Mouse (Mus musculus) right cerebral cortex, postnatal 36 days (tissue): ENCODE measurements around the gene Ssbp3.

Experiments used
- DNase-seq, 2 experiments: peaks; one replicate each; pipeline ENCODE4 v3.0.0; 2022; ENCODE audit warnings: low spot score in 2 of 2, mixed read lengths in 1 of 2

Ssbp3 gene

GRCm38 (mm10) chr4:106985899-106986832, 75.7 kb downstream of the Ssbp3 start:
- no peak for DNase-seq

GRCm38 (mm10) chr4:106987725-106988364, 77.3 kb downstream of the Ssbp3 start:
- DNase-seq: peak; percentile 48

GRCm38 (mm10) chr4:106988886-106989225, 78.4 kb downstream of the Ssbp3 start:
- no peak for DNase-seq

- DNase-seq: no peak
These were observed 78.9 kb downstream of the Ssbp3 start for GRCm38 (mm10) chr4:106989226-106989983.

- DNase-seq: no peak
These were observed 82.6 kb downstream of the Ssbp3 start for GRCm38 (mm10) chr4:106993053-106993452.

- DNase-seq: no peak
These were observed 83.8 kb downstream of the Ssbp3 start for GRCm38 (mm10) chr4:106994252-106994651.

- no peak for DNase-seq
These were observed 84.6 kb downstream of the Ssbp3 start for GRCm38 (mm10) chr4:106995069-106995468.

GRCm38 (mm10) chr4:106995513-106995912, 85.0 kb downstream of the Ssbp3 start:
- no peak for DNase-seq

- DNase-seq: peak; percentile 74 to 81
These were observed 86.0 kb downstream of the Ssbp3 start for GRCm38 (mm10) chr4:106996305-106997076.

- DNase-seq: no peak
These were observed 90.8 kb downstream of the Ssbp3 start for GRCm38 (mm10) chr4:107001259-107001810.

GRCm38 (mm10) chr4:107001916-107002488, 91.5 kb downstream of the Ssbp3 start:
- DNase-seq: no peak

GRCm38 (mm10) chr4:107002517-107003165, 92.1 kb downstream of the Ssbp3 start:
- DNase-seq: no peak

GRCm38 (mm10) chr4:107003199-107003598, 92.7 kb downstream of the Ssbp3 start:
- DNase-seq: no peak

GRCm38 (mm10) chr4:107003786-107004185, 93.3 kb downstream of the Ssbp3 start:
- DNase-seq: no peak

- no peak for DNase-seq
These were observed 93.8 kb downstream of the Ssbp3 start for GRCm38 (mm10) chr4:107004346-107004745.

GRCm38 (mm10) chr4:107005166-107005565, 94.7 kb downstream of the Ssbp3 start:
- no peak for DNase-seq

GRCm38 (mm10) chr4:107006229-107006628, 95.7 kb downstream of the Ssbp3 start:
- DNase-seq: no peak

GRCm38 (mm10) chr4:107006807-107007206, 96.3 kb downstream of the Ssbp3 start:
- no peak for DNase-seq

- DNase-seq: no peak
These were observed 96.9 kb downstream of the Ssbp3 start for GRCm38 (mm10) chr4:107007359-107007758.

- DNase-seq: no peak
These were observed 97.7 kb downstream of the Ssbp3 start for GRCm38 (mm10) chr4:107008161-107008560.
